Mouse (Mus musculus): Measurements from ENCODE around the gene Sspn. TPM values are rescaled to one million over a fixed set of nuclear protein-coding genes. Genes with fewer than 3 reads are reported as not detected.

Gene Sspn
- total and polyA plus RNA-seq, 2 experiments from 2014 or later = 74.1 to 92.0 TPM

GRCm38 (mm10) chr6:145973356-145973755, 41.9 kb downstream of the Sspn start:
- no peak for ATAC-seq (ENCODE audit: insufficient read depth, low read depth)

DNA sequence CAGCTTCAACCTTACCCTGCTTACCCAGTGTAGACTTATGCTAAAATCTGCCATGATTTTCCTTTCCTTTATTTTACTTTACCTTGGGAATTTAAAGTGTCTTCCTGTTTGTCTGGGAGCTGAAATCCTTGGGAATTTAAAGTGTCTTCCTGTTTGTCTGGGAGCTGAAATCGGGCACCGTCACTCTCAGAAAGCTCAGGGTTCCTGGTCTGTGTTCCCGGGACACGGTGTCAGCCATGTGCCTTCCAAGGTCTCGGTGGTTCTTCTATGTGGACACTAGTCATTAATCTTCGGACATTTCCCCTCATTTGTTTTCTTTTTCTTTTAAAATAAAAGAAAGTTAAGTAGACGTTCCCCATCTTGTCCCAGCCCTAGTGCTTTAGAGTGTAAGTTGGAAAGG, 43.3 kb downstream of the Sspn start:
- no peak overlapping the region for H3K4me2 ChIP-seq (ENCODE audit: low read depth, low read length)
- no peak overlapping the region for H3K9ac ChIP-seq (replicated peaks; ENCODE audit: low read depth, low read length)
- no peak for DNase-seq (ENCODE audit: low spot score)
- no peak overlapping the region for H3K27ac ChIP-seq (ENCODE audit: low read depth)
- H3K4me3 ChIP-seq (ENCODE audit: low read depth, low read length) = no peak overlapping the region
- peaks cover 29% of the 10 kb centered on the region for H3K4me1 ChIP-seq (ENCODE audit: control insufficient read depth, insufficient read depth)
- no peaks in the 10 kb centered on the region for H3K27me3 ChIP-seq (ENCODE audit: control insufficient read depth, insufficient read depth, low read length)
- TF ChIP-seq EP300 (IDR thresholded peaks at IDR 0.05; ENCODE audit: low read depth) (no peak), CTCF (IDR thresholded peaks at IDR 0.05; ENCODE audit: low read depth) (no peak)
- ATAC-seq (ENCODE audit: insufficient read depth, low read depth) = no peak
- H3K36me3 ChIP-seq (replicated peaks; ENCODE audit: control insufficient read depth, insufficient read depth, low read length) = no peaks in the 10 kb centered on the region
- H3K9me3 ChIP-seq (replicated peaks; ENCODE audit: control insufficient read depth, low read length) = no peaks in the 10 kb centered on the region
- 77% methylated on average over 7 of the region's 7 CpGs for WGBS

More at GRCm38 (mm10) chr6:145973356-145973755, 41.9 kb downstream of the Sspn start:
- H3K27me3 ChIP-seq (ENCODE audit: control insufficient read depth, insufficient read depth, low read length) = no peaks in the 10 kb centered on the region
- no peak overlapping the region for H3K4me3 ChIP-seq (ENCODE audit: low read depth, low read length)
- H3K36me3 ChIP-seq (replicated peaks; ENCODE audit: control insufficient read depth, insufficient read depth, low read length) = no peaks in the 10 kb centered on the region
- no peak overlapping the region for H3K27ac ChIP-seq (ENCODE audit: low read depth)
- H3K4me2 ChIP-seq (ENCODE audit: low read depth, low read length) = no peak overlapping the region
- H3K4me1 ChIP-seq (ENCODE audit: control insufficient read depth, insufficient read depth) = peaks cover 36% of the 10 kb centered on the region
- WGBS = 57% methylated on average over 5 of the region's 5 CpGs
- no peaks in the 10 kb centered on the region for H3K9me3 ChIP-seq (replicated peaks; ENCODE audit: control insufficient read depth, low read length)
- H3K9ac ChIP-seq (replicated peaks; ENCODE audit: low read depth, low read length) = no peak overlapping the region
- no peak for TF ChIP-seq CTCF (IDR thresholded peaks at IDR 0.05; ENCODE audit: low read depth)
- no peak for TF ChIP-seq EP300 (IDR thresholded peaks at IDR 0.05; ENCODE audit: low read depth)
- no peak for DNase-seq (ENCODE audit: low spot score)

GRCm38 (mm10) chr6:145977344-145977743, 45.9 kb downstream of the Sspn start:
- H3K27ac ChIP-seq (ENCODE audit: low read depth) = peak overlapping the region; percentile 52
- 77% methylated on average over 3 of the region's 3 CpGs for WGBS
- peak; percentile 73 for ATAC-seq (ENCODE audit: insufficient read depth, low read depth)
- TF ChIP-seq EP300 (IDR thresholded peaks at IDR 0.05; ENCODE audit: low read depth) (no peak), CTCF (IDR thresholded peaks at IDR 0.05; ENCODE audit: low read depth) (no peak)
- DNase-seq (ENCODE audit: low spot score) = no peak
- H3K9me3 ChIP-seq (replicated peaks; ENCODE audit: control insufficient read depth, low read length) = no peaks in the 10 kb centered on the region
- no peak overlapping the region for H3K4me2 ChIP-seq (ENCODE audit: low read depth, low read length)
- no peak overlapping the region for H3K9ac ChIP-seq (replicated peaks; ENCODE audit: low read depth, low read length)
- peaks cover 26% of the 10 kb centered on the region for H3K4me1 ChIP-seq (ENCODE audit: control insufficient read depth, insufficient read depth)
- no peak overlapping the region for H3K4me3 ChIP-seq (ENCODE audit: low read depth, low read length)
- H3K27me3 ChIP-seq (ENCODE audit: control insufficient read depth, insufficient read depth, low read length) = no peaks in the 10 kb centered on the region
- no peaks in the 10 kb centered on the region for H3K36me3 ChIP-seq (replicated peaks; ENCODE audit: control insufficient read depth, insufficient read depth, low read length)

GRCm38 (mm10) chr6:145977771-145978450, 46.5 kb downstream of the Sspn start:
- Histone ChIP-seq H3K27me3 (ENCODE audit: control insufficient read depth, insufficient read depth, low read length) (no peaks in the 10 kb centered on the region), H3K36me3 (replicated peaks; ENCODE audit: control insufficient read depth, insufficient read depth, low read length) (no peaks in the 10 kb centered on the region), H3K27ac (ENCODE audit: low read depth) (peak overlapping the region; percentile 52), H3K4me2 (ENCODE audit: low read depth, low read length) (no peak overlapping the region), H3K4me3 (ENCODE audit: low read depth, low read length) (no peak overlapping the region), H3K9ac (replicated peaks; ENCODE audit: low read depth, low read length) (no peak overlapping the region), H3K4me1 (ENCODE audit: control insufficient read depth, insufficient read depth) (peaks cover 24% of the 10 kb centered on the region), H3K9me3 (replicated peaks; ENCODE audit: control insufficient read depth, low read length) (no peaks in the 10 kb centered on the region)
- TF ChIP-seq EP300 (IDR thresholded peaks at IDR 0.05; ENCODE audit: low read depth) (no peak), CTCF (IDR thresholded peaks at IDR 0.05; ENCODE audit: low read depth) (no peak)
- DNase-seq (ENCODE audit: low spot score) = no peak
- ATAC-seq (ENCODE audit: insufficient read depth, low read depth) = peak; percentile 78
- WGBS = 37% methylated on average over 8 of the region's 8 CpGs

DNA sequence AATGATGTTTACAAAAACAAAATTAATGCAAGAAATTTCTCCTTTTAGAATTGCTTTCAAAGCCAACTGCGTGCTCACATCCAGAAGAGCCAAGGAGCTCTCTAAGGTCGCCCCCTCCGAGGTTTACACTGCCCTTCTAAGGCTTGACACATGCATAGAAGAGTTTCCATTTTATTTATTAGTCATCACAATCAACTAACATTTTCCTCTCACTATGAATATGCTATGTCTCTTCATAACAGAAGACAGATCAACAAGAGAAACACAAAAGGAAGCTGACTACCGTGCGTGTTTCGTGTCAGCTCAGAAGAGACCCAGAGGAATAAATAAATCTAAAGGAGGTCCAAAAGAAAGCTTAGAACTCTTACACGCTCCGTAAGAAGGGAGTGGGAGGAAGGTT, 49.6 kb downstream of the Sspn start:
- Histone ChIP-seq H3K4me2 (ENCODE audit: low read depth, low read length) (no peak overlapping the region), H3K9ac (replicated peaks; ENCODE audit: low read depth, low read length) (no peak overlapping the region), H3K27ac (ENCODE audit: low read depth) (no peak overlapping the region), H3K9me3 (replicated peaks; ENCODE audit: control insufficient read depth, low read length) (no peaks in the 10 kb centered on the region), H3K27me3 (ENCODE audit: control insufficient read depth, insufficient read depth, low read length) (no peaks in the 10 kb centered on the region), H3K36me3 (replicated peaks; ENCODE audit: control insufficient read depth, insufficient read depth, low read length) (no peaks in the 10 kb centered on the region), H3K4me3 (ENCODE audit: low read depth, low read length) (no peak overlapping the region), H3K4me1 (ENCODE audit: control insufficient read depth, insufficient read depth) (peaks cover 22% of the 10 kb centered on the region)
- WGBS = 85% methylated on average over 8 of the region's 8 CpGs
- TF ChIP-seq EP300 (IDR thresholded peaks at IDR 0.05; ENCODE audit: low read depth) = no peak
- no peak for TF ChIP-seq CTCF (IDR thresholded peaks at IDR 0.05; ENCODE audit: low read depth)
- no peak for ATAC-seq (ENCODE audit: insufficient read depth, low read depth)
- DNase-seq (ENCODE audit: low spot score) = no peak

DNA sequence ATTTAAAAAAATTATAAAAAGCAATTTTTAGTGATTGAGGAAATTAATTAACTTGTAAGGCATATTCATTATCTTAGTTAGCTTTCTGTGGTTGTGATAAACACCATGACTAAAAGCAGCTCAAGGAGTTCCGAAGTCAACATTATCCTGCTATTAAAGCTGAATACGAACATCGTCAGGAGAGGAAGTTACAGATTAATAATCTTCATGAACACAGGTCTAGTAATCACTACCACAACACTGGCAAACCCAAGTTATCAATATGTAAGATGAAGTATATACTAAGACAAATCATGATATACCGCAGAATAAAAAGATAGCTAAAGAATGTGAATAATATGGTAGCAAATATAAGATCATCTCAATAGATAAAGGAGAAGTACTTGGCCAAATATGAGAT, 50.9 kb downstream of the Sspn start:
- Histone ChIP-seq H3K9ac (replicated peaks; ENCODE audit: low read depth, low read length) (no peak overlapping the region), H3K4me2 (ENCODE audit: low read depth, low read length) (no peak overlapping the region), H3K4me1 (ENCODE audit: control insufficient read depth, insufficient read depth) (peaks cover 15% of the 10 kb centered on the region), H3K27me3 (ENCODE audit: control insufficient read depth, insufficient read depth, low read length) (no peaks in the 10 kb centered on the region), H3K9me3 (replicated peaks; ENCODE audit: control insufficient read depth, low read length) (no peaks in the 10 kb centered on the region), H3K4me3 (ENCODE audit: low read depth, low read length) (no peak overlapping the region), H3K36me3 (replicated peaks; ENCODE audit: control insufficient read depth, insufficient read depth, low read length) (no peaks in the 10 kb centered on the region), H3K27ac (ENCODE audit: low read depth) (no peak overlapping the region)
- ATAC-seq (ENCODE audit: insufficient read depth, low read depth) (no peak), DNase-seq (ENCODE audit: low spot score) (no peak)
- TF ChIP-seq EP300 (IDR thresholded peaks at IDR 0.05; ENCODE audit: low read depth) = no peak
- TF ChIP-seq CTCF (IDR thresholded peaks at IDR 0.05; ENCODE audit: low read depth) = no peak
- WGBS = 93% methylated on average over 4 of the region's 4 CpGs
